Mouse (Mus musculus) frontal cortex, postnatal 14 days (tissue): Measurements from ENCODE around the gene Pla2g4b.
A peak's percentile ranks its signal among the peaks of the same experiment; 100 is the strongest.

Experiments
- DNase-seq, 2 experiments: peaks; one replicate each; pipeline ENCODE4 v3.0.0; 2022; ENCODE audit warnings: low spot score in 2 of 2

Pla2g4b gene

DNA sequence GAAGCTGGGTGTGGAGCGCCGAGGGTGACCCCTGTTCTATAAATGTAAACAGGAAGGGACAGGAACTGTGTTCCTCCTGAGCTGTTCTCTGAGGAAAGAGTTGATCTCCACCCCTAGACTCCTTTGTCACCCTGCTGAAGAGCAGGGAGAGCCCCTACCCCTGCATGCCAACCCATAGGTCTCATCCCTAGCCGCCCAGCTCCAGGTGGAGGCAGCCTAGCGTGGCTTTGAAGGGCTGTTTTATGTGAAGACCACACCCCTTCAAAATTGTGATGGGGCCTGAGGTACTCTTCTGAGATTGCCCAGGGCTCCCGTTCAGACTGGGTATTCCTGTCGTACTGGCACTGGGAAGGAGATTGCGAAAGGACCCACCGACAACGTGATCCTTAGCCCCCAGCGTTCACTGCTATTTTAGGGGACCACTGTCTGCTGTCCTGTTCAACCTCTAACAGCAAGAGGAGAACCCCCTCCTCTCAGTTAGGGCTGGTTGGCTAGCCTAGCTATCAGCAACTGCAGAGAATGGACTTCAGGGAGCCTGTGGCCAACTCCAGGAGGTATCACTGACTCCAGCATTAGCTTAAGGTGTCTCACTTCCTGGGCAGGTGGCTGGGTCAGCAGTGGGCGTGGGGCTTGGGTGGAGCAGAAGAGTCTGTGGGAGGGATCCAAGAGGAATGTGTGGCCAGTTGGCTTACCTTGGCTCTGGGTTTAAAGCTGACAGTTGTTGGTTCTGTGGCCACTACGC is at the start of gene Pla2g4b:
Gene Pla2g4b, plus strand, starts transcription at position 692 of the 742 bp plus-strand sequence.
- DNase-seq: no peak

DNA sequence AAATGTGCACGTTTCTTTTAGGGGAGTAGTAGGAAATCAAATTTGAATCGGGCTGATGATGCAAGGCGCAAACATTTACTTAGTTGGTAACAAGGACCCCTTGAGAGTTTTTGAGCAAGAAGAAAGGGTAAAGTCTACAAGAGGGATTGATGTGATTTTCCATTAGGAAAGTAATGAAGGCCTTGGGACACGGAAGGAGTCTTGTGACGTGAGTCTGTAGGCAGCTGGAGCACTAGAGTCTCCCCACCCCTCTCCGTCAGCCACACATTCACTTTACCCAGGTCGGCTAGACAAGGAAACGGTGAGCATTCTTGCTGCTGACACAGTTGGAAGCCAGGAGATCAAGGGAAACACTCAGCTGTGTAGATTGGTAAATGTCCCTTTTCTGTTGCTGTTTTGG is 47.3 kb upstream of the Pla2g4b start:
- no peak for DNase-seq

DNA sequence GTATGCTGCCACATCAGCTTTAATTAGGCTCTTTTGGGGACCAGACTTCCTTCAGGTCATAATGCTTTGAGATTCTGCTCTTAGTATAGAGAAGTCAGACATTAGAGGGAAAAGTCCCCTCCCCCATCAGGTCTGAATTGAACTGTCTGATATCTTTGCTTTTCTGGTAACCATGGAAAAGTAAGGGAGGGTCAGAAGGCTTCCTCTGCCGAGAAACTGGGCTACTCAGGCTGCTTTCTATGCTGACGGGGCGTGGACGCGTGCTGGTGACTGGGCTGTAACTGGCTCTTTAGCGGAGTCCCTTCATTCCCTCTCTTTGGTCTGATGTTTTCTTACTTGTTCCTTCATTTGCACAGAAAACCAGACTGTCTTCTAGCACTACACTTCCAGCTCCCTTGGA is 46.8 kb upstream of the Pla2g4b start:
- no peak for DNase-seq

DNA sequence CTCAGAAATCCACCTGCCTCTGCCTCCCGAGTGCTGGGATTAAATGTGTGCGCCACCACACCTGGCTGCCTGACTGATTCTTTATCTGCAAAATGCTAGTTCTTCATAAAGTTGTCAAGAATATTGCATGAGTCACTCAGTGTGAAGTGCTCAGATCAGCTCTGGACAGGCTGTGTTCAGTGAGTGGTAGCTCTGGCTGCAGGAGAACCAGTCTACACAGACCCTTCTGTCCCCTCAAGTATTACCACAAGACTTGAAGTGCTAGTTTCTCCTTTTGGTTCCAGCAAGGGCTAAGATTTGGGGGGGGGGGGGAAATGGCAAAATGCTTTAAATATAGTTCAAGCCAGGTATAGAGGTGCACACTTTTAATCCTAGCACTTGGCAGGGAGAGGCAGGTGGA is 45.8 kb upstream of the Pla2g4b start:
- DNase-seq: no peak

GRCm38 (mm10) chr2:119988952-119989351 is 44.3 kb upstream of the Pla2g4b start:
- no peak for DNase-seq

GRCm38 (mm10) chr2:119990881-119991280 is 42.3 kb upstream of the Pla2g4b start:
- DNase-seq: no peak

DNA sequence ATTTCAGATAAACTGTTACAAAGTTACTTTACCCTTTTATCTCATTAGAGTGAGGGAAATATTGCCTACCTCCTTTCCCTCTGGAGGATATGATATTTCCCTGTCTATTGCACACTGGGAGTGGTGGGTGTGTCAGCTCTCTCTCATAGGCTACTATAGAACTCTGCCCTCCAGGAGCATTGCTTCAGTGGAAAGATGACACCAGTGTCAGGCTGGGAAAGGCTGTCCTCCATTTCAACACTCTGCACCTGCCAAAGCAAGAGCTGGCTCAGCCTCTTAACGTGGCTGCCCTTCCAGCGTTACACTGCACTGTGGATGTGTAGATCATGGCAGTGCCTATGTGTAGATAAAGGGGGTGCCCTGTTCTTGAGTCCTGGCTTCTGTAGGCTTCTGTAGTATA is 40.9 kb upstream of the Pla2g4b start:
- no peak for DNase-seq

GRCm38 (mm10) chr2:119993515-119993914 is 39.7 kb upstream of the Pla2g4b start:
- DNase-seq: no peak

- DNase-seq: no peak
Observed at GRCm38 (mm10) chr2:119994839-119995238, 38.4 kb upstream of the Pla2g4b start.

GRCm38 (mm10) chr2:119995391-119996281 is 37.6 kb upstream of the Pla2g4b start:
- no peak for DNase-seq

- DNase-seq: no peak
Observed at GRCm38 (mm10) chr2:119997354-119997753, 35.9 kb upstream of the Pla2g4b start.

GRCm38 (mm10) chr2:119999731-120000130 is 33.5 kb upstream of the Pla2g4b start:
- no peak for DNase-seq

- DNase-seq: no peak
Observed at GRCm38 (mm10) chr2:120000882-120001584, 32.2 kb upstream of the Pla2g4b start.

GRCm38 (mm10) chr2:120001956-120002355 is 31.3 kb upstream of the Pla2g4b start:
- DNase-seq: no peak

GRCm38 (mm10) chr2:120003970-120004369 is 29.2 kb upstream of the Pla2g4b start:
- DNase-seq: no peak

GRCm38 (mm10) chr2:120006696-120007095 is 26.5 kb upstream of the Pla2g4b start:
- DNase-seq: no peak

DNA sequence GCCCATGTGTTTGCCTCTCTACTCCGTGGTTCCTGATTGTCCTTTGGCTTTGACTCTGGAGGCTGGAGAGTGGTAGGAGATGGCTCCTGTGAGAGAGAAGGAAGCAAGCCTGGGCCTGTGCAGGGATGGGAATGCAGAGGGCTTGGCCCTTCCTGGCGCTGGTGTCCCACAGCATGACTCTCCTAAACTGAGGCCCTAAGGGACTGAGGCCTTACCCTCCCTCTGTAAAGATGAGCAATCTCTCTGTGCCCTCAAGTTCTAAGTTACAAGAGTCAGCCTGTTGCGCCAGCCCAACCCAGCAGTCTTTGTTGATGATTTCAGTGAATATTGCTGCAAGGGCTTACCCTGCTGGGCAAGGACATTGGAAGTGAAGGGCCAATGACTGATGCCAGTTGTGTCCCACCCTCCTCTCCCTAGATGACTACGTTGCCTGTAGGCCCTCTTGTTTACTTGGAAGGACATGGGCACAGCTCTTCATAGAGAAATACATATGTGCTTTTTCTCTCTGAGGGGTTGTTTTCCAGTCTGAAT is 25.5 kb upstream of the Pla2g4b start:
- no peak for DNase-seq

- DNase-seq: no peak
Observed at GRCm38 (mm10) chr2:120008672-120009071, 24.5 kb upstream of the Pla2g4b start.

DNA sequence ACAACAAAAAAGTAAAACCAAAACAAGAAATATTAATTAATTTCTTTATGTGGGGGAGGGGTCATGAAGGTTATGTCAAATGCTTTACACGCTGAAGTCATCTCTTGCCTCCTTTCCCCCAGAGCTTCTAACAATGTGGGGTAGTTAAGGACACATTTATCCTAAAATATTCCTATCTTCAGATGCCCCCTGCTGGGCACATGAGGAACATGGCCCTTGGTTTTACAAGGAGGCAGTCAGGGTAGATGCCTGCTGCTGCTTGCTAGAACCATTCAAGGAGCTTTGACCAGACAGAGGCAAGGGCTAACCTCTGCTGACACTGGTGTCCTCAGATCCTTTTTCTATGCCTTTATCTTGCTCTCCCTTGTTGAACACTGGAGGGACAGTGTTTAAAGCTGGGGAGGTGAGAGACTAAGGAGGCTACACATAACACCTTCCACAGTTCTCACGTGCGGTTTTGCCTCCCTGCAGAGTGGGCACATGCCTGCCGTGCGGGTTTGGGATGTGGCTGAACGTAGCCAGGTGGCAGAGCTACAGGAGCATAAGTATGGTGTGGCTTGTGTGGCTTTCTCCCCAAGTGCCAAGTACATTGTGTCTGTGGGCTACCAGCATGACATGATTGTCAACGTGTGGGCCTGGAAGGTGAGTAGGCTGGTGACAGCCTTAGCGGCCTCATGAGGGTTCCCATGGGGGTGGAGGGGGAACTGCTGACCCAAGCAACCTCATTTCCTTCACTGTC is 21.6 kb upstream of the Pla2g4b start:
- peak in 1 of 2 experiments; percentile 62 for DNase-seq

- no peak for DNase-seq
Observed at GRCm38 (mm10) chr2:120012924-120013323, 20.3 kb upstream of the Pla2g4b start.

DNA sequence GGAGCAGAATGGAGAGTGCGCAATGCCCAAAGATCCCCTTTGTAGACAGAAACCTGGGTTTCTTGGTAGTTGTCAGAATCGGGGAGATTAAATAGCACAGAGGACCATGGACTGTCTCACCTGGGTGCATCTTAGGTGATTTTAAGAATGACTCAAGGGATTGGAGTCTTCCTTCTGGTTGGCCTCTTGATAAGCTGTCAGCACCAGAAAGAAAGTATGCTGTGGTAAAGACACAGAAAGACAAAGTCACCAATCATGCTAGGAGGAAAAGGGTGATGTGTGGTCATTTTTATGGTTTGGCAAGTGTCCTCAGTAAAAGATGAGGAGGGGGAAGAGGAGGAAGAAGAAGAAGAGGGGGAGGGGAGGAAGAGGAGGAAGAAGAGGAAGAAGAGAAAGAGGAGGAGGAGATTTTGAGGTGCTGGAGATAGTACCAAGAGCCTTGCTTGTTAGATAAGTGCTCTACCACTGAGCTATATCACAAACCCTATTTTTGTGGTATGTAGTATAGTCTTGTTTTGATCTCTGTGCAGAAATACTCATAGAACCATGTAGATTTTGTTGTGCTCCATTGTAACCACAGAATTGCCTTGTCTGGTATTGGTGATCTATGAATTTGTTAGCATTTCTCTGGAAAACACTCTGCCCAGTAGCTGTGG is 19.3 kb upstream of the Pla2g4b start:
- DNase-seq: no peak
